Mouse (Mus musculus) neutrophil, adult 5-6 weeks (primary cell): ENCODE data around the gene Trabd2b. TPM values are rescaled to one million over a fixed set of nuclear protein-coding genes. Genes with fewer than 3 reads are reported as not detected.

Source experiments
- ATAC-seq: fragments of 151-379, 151-347 bp; 2 replicates; pipeline ENCODE4 v1.8.0; 2017; ENCODE audit warnings: mild to moderate bottlenecking, moderate TSS enrichment; ENCODE audit not compliant: insufficient number of reproducible peaks, poor library complexity, low FRiP score, severe bottlenecking; ENCODE audit errors: extremely low read depth
- total RNA-seq: library from RNA; stranded (forward); fragments of 200-1000 nt; gene quantifications from 2 replicates; pipeline ENCODE4 v1.2.3, GENCODE M21; 2017

Gene Trabd2b
- total RNA-seq, 1 experiment from 2014 or later: not detected

GRCm38 (mm10) chr4:114558487-114558886 lies 152.0 kb downstream of the Trabd2b start:
- ATAC-seq: no peak

- no peak for ATAC-seq
Measured at GRCm38 (mm10) chr4:114560638-114561216, 154.2 kb downstream of the Trabd2b start.

GRCm38 (mm10) chr4:114564131-114564695 lies 157.7 kb downstream of the Trabd2b start:
- no peak for ATAC-seq

GRCm38 (mm10) chr4:114567594-114567993 lies 161.1 kb downstream of the Trabd2b start:
- ATAC-seq: no peak

- ATAC-seq: no peak
Measured at GRCm38 (mm10) chr4:114568081-114568605, 161.6 kb downstream of the Trabd2b start.

GRCm38 (mm10) chr4:114578153-114578950 lies 171.8 kb downstream of the Trabd2b start:
- ATAC-seq: no peak

GRCm38 (mm10) chr4:114583546-114584144 lies 177.1 kb downstream of the Trabd2b start:
- no peak for ATAC-seq

GRCm38 (mm10) chr4:114584686-114585085 lies 178.2 kb downstream of the Trabd2b start:
- ATAC-seq: no peak

GRCm38 (mm10) chr4:114593554-114594215 lies 187.2 kb downstream of the Trabd2b start:
- no peak for ATAC-seq

GRCm38 (mm10) chr4:114595188-114595701 lies 188.7 kb downstream of the Trabd2b start:
- ATAC-seq: no peak

- no peak for ATAC-seq
Measured at GRCm38 (mm10) chr4:114599121-114599520, 192.6 kb downstream of the Trabd2b start.

GRCm38 (mm10) chr4:114601201-114602009 lies 194.9 kb downstream of the Trabd2b start:
- ATAC-seq: no peak

- ATAC-seq: no peak
Measured at GRCm38 (mm10) chr4:114605670-114606069, 199.1 kb downstream of the Trabd2b start.

GRCm38 (mm10) chr4:114607873-114608272 lies 201.3 kb downstream of the Trabd2b start:
- no peak for ATAC-seq

GRCm38 (mm10) chr4:114609297-114609696 lies 202.8 kb downstream of the Trabd2b start:
- ATAC-seq: no peak

- no peak for ATAC-seq
Measured at GRCm38 (mm10) chr4:114611166-114611929, 204.8 kb downstream of the Trabd2b start.

GRCm38 (mm10) chr4:114612032-114612431 lies 205.5 kb downstream of the Trabd2b start:
- ATAC-seq: no peak
